Mouse (Mus musculus) cerebellum, adult 9-11 months (tissue): ENCODE results near the gene Klhl24.

ENCODE experiments used
- DNase-seq: peaks from one replicate; pipeline ENCODE4 v3.0.0; 2022

Gene Klhl24

DNA sequence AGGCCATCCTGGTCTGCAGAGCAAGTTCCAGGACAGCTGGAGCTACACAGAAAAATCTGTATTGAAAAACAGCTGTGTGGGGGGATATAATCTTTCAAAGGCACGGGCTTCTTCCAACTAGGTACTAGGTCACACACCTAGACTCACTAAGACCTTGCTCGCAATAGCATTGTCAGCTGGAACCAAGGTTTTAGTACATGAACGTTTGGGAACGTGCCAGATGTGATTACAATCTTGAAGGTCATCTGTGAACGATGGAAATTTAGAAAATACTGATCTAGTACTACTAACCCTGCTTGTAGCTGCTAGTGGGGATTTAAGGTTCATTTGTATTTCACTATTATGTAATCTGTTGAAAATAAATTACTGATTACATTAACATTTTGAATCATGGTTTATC lies 54.6 kb downstream of the Klhl24 start:
- DNase-seq, result no peak

GRCm38 (mm10) chr16:20153742-20154141 lies 56.4 kb downstream of the Klhl24 start:
- no peak for DNase-seq

DNA sequence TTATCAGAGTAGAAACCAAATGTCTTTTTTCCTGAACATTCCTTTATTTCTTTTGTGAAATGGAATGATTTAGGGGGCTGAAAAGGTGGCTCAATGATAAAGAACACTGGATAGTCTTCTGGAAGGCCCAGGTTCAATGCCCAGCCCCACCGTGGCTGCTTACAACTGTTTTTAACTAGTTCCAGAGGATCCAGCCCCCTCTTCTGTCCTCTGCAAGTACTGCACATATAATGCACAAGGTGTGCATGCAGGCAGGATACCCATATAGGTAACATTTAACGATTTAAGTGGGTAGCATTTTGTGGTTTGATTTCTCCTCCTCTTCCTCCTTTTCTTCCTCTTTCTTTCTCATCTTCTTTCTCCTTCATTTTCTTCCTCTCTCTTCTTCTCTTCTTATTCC lies 62.8 kb downstream of the Klhl24 start:
- no peak for DNase-seq

DNA sequence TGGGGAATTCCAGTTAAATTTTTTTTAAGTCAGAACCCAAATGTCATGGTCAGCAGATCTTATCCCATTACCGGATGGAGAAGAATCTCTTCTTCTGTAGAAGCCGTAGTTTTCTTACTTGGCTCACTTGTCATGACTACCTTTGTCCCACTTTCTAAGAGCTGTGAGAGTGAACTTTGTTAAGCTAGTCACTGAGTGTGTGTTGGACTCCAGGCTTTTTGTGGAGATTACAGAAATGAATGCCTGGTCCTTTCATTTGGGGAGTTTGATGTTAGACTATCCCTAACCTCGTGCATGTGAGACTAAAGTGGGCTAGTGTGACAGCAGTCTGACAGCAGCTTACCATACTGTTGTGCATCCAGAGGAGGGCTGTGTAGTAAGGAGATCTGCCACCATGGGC lies 71.7 kb downstream of the Klhl24 start:
- DNase-seq, result no peak

DNA sequence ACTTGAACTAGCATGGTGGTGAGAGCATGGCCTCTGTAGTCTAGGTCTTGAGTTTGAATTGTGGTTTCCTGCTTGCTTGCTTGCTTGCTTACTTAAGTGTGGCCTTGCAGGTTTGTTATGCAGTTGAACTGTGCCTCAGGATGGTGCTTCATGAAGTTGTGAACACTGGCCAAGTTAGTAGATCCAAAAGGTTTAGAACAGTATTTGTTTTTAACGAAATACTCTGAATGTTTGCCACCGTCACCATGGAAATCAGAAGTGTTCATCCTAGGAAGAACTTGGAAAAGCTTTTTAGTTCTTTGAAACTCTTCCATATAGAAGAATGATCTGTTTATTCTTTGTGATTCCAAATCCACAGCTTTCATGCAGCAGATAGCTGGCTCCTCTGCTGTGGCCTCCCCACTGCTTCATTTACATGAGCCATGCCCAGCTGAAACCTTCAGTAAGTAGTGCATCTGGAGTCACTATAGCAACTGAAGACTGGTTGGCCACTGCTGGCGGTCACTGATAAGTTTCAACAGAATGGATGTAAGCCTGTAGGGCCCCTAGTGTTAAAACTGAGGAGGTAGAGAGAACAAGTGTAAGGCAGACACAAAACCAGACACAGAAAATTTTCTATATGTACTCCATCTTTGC lies 72.2 kb downstream of the Klhl24 start:
- DNase-seq, result no peak
